Mouse (Mus musculus) heart, embryonic 12.5 days (tissue): Measurements from ENCODE around the gene Gm8126. TPM values are rescaled to one million over a fixed set of nuclear protein-coding genes. Genes with fewer than 3 reads are reported as not detected.
"Not testable (repeated sequence)": the region's sequence is repeated elsewhere in the genome, so short reads cannot be mapped to it uniquely, and the experiment has no call there.

Experiments
- ATAC-seq: fragments of 200-750 bp; cut with Nextera tagmentation; 2 replicates; pipeline ENCODE4 v1.8.0; 2017; ENCODE audit warnings: moderate TSS enrichment, moderate library complexity; ENCODE audit not compliant: insufficient number of reproducible peaks, low FRiP score
- H3K27ac ChIP-seq: fragments of 300-500 bp; sonication (generic); 2 replicates; pipeline ENCODE4 v1.5.1; 2016; ENCODE audit warnings: mild to moderate bottlenecking, moderate library complexity; ENCODE audit not compliant: poor library complexity, severe bottlenecking
- H3K27me3 ChIP-seq: fragments of 300-500 bp; sonication (generic); replicated peaks from 2 replicates; pipeline ENCODE4 v1.6.1; 2016; ENCODE audit warnings: mild to moderate bottlenecking, moderate library complexity
- H3K36me3 ChIP-seq: fragments of 300-500 bp; sonication (generic); 2 replicates; pipeline ENCODE4 v1.6.1; 2016; ENCODE audit warnings: mild to moderate bottlenecking, moderate library complexity
- H3K4me1 ChIP-seq: fragments of 300-500 bp; sonication (generic); replicated peaks from 2 replicates; pipeline ENCODE4 v1.6.1; 2016; ENCODE audit warnings: mild to moderate bottlenecking
- H3K4me2 ChIP-seq: fragments of 300-500 bp; sonication (generic); 2 replicates; pipeline ENCODE4 v1.6.1; 2016; ENCODE audit warnings: mild to moderate bottlenecking, moderate library complexity
- H3K4me3 ChIP-seq: fragments of 300-500 bp; sonication (generic); 2 replicates; pipeline ENCODE4 v1.5.1; 2016; ENCODE audit warnings: mild to moderate bottlenecking
- H3K9ac ChIP-seq: fragments of 300-500 bp; sonication (generic); 2 replicates; pipeline ENCODE4 v1.6.1; 2016; ENCODE audit warnings: mild to moderate bottlenecking, moderate library complexity
- H3K9me3 ChIP-seq: fragments of 300-500 bp; sonication (generic); replicated peaks from 2 replicates; pipeline ENCODE4 v1.6.1; 2016; ENCODE audit warnings: mild to moderate bottlenecking, moderate library complexity
- WGBS: fragments of 180-500 bp; shearing (Covaris S2); methylation state at CpG from one replicate; pipeline ENCODE4 v1.1.7; 2016; 5-methylcytosine and 5-hydroxymethylcytosine counted together
- polyA plus RNA-seq: library from polyadenylated mRNA; unstranded; fragments of >200 nt; fragmentation: Nextera tagmentation; extraction: Ambion mirVana; gene quantifications from 2 replicates; pipeline ENCODE4 v1.2.1, GENCODE M21; 2016

The Gm8126 gene
- polyA plus RNA-seq, 1 experiment from 2014 or later: not detected

GRCm38 (mm10) chr14:43275752-43276151 is 17.3 kb downstream of the Gm8126 start:
- not testable (repeated sequence) for ATAC-seq, H3K9ac ChIP-seq, H3K9me3 ChIP-seq, H3K4me3 ChIP-seq, H3K36me3 ChIP-seq, H3K4me2 ChIP-seq, H3K27me3 ChIP-seq, H3K27ac ChIP-seq, H3K4me1 ChIP-seq
- WGBS: 62% methylated on average over 1 of the region's 1 CpGs

DNA sequence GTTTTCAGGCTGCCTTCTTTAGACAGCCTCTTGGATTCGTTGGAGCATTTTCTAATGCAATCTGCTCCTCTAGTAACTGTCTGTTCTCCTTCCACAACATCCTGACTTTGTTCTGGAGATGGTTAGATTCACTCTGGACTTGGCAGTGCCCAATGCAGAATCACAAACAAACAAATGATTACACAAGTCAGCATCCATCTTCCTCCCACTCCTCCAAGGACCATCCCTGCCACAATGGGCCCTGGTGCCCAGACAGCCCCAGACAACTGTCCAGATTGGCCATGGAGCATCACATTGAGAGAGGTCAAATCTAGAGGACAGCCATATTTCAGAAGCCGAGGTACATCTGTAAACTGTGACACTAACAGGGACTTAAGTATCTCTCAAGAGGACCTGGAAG is 19.0 kb downstream of the Gm8126 start:
- not testable (repeated sequence) for H3K4me3 ChIP-seq, H3K27ac ChIP-seq, H3K4me1 ChIP-seq, H3K9me3 ChIP-seq, H3K36me3 ChIP-seq, ATAC-seq, H3K4me2 ChIP-seq, H3K9ac ChIP-seq, H3K27me3 ChIP-seq
- WGBS: 59% methylated on average over 2 of the region's 2 CpGs

DNA sequence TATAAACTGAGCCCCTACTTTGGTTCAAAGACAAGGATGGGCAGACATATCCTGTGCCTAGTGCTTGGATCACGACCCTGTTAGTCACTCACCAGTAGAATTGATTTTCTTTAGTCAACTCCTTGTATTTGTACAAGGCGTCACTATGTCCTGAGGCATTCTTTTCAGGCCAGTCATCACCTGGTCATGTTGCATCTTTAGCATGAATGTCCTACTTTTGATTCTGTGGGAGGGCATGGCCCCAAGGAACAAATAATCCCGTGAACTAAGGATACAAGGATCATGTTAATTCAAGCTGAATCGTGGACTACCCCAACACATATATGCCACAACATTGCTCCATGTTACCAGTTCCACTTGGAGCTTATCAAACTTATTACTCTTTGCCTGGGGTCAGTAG is 19.7 kb downstream of the Gm8126 start:
- not testable (repeated sequence) for ATAC-seq, H3K27ac ChIP-seq, H3K4me3 ChIP-seq, H3K36me3 ChIP-seq, H3K27me3 ChIP-seq, H3K9me3 ChIP-seq, H3K4me2 ChIP-seq, H3K9ac ChIP-seq, H3K4me1 ChIP-seq
- 61% methylated on average over 4 of the region's 4 CpGs for WGBS

DNA sequence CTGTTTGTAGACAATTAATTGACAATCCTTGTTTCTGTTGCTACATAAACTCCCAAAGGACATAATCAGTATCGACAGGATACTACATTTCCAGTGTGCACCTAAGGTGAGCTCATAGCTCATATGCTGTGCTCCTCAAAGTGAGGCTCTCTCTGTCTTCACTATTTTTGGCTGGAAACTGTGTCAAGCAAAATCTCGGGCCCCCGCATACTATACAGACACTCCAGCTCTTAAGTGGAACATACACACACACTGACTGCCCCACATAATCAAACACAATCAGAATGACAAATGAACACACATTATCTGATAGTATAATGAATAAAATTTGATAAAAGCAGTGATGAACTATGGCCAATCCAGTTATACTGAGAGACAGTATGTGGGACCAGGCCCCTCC is 20.2 kb downstream of the Gm8126 start:
- not testable (repeated sequence) for H3K9me3 ChIP-seq, H3K4me1 ChIP-seq, H3K4me3 ChIP-seq, H3K4me2 ChIP-seq, H3K9ac ChIP-seq, H3K36me3 ChIP-seq, H3K27ac ChIP-seq, H3K27me3 ChIP-seq, ATAC-seq
- 78% methylated on average over 3 of the region's 3 CpGs for WGBS

DNA sequence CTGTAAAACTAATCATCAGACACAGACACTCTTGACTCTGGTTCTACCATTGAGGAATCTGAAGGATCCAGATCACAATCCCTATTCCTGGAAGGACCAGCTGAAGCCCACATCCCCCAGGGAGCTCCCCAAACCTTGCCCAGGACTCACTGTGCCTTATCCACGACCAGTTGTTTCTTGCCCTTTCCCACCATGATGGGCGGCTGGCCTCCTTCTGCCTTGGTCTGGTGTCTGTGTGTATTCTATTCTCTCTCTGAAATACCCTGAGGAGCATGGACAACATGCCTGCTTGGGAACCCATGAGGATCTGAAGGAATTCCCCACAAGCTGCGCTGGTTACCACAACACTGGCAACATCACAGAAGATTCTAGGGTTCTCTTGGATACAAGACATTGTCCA is 35.1 kb downstream of the Gm8126 start, which contains the start of gene Gm8127:
Gm8127 (minus strand) TSS at position 330 of the 400 bp plus-strand sequence.
- not testable (repeated sequence) for H3K36me3 ChIP-seq, H3K4me1 ChIP-seq, ATAC-seq, H3K4me2 ChIP-seq, H3K27ac ChIP-seq, H3K9me3 ChIP-seq, H3K27me3 ChIP-seq, H3K4me3 ChIP-seq, H3K9ac ChIP-seq
- WGBS: 68% methylated on average over 3 of the region's 3 CpGs

Other genes starting within 250 kb of the Gm8126 start
- not detected in 2 replicates for gene Gm10376, start 243.0 kb upstream of the Gm8126 start, polyA plus RNA-seq
- gene Gm8094, start 182.0 kb upstream of the Gm8126 start, polyA plus RNA-seq: not detected in 2 replicates
- not detected in 2 replicates for gene Gm8104, start 158.0 kb upstream of the Gm8126 start, polyA plus RNA-seq
- gene Gm7233, start 78.8 kb upstream of the Gm8126 start, polyA plus RNA-seq: 0.09 TPM in 1 of 2 replicates, not detected in the other
- gene Gm8122, start 23.3 kb upstream of the Gm8126 start, polyA plus RNA-seq: not detected in 2 replicates
- gene Gm9732, start 16.4 kb downstream of the Gm8126 start, polyA plus RNA-seq: not detected in 2 replicates
- not detected in 2 replicates for gene Gm8127, start 35.2 kb downstream of the Gm8126 start, polyA plus RNA-seq
- not detected in 2 replicates for gene 1700001F09Rik, start 89.2 kb downstream of the Gm8126 start, polyA plus RNA-seq
- not detected in 2 replicates for gene Gm8138, start 157.7 kb downstream of the Gm8126 start, polyA plus RNA-seq